Mouse (Mus musculus) cortical plate, adult 2 months (tissue): ENCODE data around the gene Kcng4.

Experiments
- CTCF ChIP-seq: fragments of 200-500 bp; IDR thresholded peaks from 2 replicates; pipeline ENCODE4 v1.5.1; 2011; ENCODE audit warnings: mild to moderate bottlenecking, control low read depth, low read length; ENCODE audit not compliant: insufficient read depth; ENCODE audit errors: extremely low read depth
- POLR2A ChIP-seq: fragments of 200-500 bp; IDR thresholded peaks from 2 replicates; pipeline ENCODE4 v1.6.1; 2011; ENCODE audit warnings: mild to moderate bottlenecking, low read length, control low read depth; ENCODE audit not compliant: insufficient read depth; ENCODE audit errors: extremely low read depth

GRCm38 (mm10) chr8:119632909-119633308 lies 2.6 kb downstream of the Kcng4 start:
- TF ChIP-seq CTCF (no peak), POLR2A (no peak)
